ENCODE assay signal across 17 mouse cellular contexts in the genomic region with DNA sequence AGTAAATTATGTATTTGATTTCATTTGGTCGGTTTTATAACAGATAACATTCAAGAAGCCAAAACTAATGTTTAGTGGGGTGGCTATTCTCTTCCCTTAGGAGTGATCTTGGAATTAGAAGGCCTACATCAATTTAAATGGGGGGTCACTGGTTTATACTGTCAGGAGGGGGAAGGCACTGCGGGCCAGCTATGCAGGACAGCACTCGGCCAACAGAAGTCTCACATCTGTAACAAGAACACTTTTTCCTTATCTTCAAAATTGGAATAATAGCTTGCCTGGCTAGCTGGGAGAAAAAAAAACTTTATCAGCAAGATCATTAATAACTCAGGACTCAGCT.
DNase-seq lines count a peak whose midpoint lies in the region; ATAC-seq and TF ChIP-seq lines count a peak whose summit lies in the region.
"Had no signal": no experiment of that assay in that cellular context is flagged by ENCODE, and none has a peak within 500 bp of the region (broad histone marks: within the 10 kb centered on the region; RNA-seq: fewer than 3 reads in every experiment).

No protein-coding gene starts in this region.

- no peaks in the 10 kb centered on the region for H3K36me3 ChIP-seq in kidney, embryonic 14.5 days (ENCODE audit: control insufficient read depth, insufficient read depth, low read length)
- no peaks in the 10 kb centered on the region for H3K36me3 ChIP-seq in kidney, adult 2 months (ENCODE audit: control insufficient read depth, insufficient read depth, low read length)
- no peaks in the 10 kb centered on the region for H3K36me3 ChIP-seq in kidney, postnatal 0 days (ENCODE audit: insufficient read depth, low read length)
- H3K36me3 ChIP-seq in lung, embryonic 15.5 days, result no peaks in the 10 kb centered on the region
- H3K36me3 ChIP-seq: embryonic facial prominence, embryonic 12.5 days; embryonic facial prominence, embryonic 15.5 days; hindbrain, embryonic 15.5 days had no signal

- no peak overlapping the region for H3K27ac ChIP-seq in kidney, embryonic 14.5 days (ENCODE audit: low read depth, low read length)
- H3K27ac ChIP-seq in kidney, adult 2 months (ENCODE audit: insufficient read depth, low read depth, low read length), result no peak overlapping the region
- H3K27ac ChIP-seq in kidney, postnatal 0 days, result no peak overlapping the region
- no peak overlapping the region for H3K27ac ChIP-seq in lung, embryonic 15.5 days
- H3K27ac ChIP-seq: embryonic facial prominence, embryonic 12.5 days; embryonic facial prominence, embryonic 15.5 days; gastrocnemius, adult 2 months; hindbrain, embryonic 15.5 days had no signal

- no peak overlapping the region for H3K4me3 ChIP-seq in kidney, embryonic 14.5 days (ENCODE audit: low read length)
- H3K4me3 ChIP-seq in kidney, adult 2 months (ENCODE audit: insufficient read depth, low read depth, low read length), result no peak overlapping the region
- no peak overlapping the region for H3K4me3 ChIP-seq in kidney, postnatal 0 days (replicated peaks; ENCODE audit: low read depth, low read length)
- H3K4me3 ChIP-seq in lung, embryonic 15.5 days, result no peak overlapping the region
- H3K4me3 ChIP-seq: embryonic facial prominence, embryonic 12.5 days; embryonic facial prominence, embryonic 15.5 days; gastrocnemius, adult 2 months; hindbrain, embryonic 15.5 days had no signal

- no peak overlapping the region for H3K4me2 ChIP-seq in kidney, embryonic 14.5 days (replicated peaks; ENCODE audit: low read depth, low read length)
- no peak overlapping the region for H3K4me2 ChIP-seq in kidney, postnatal 0 days (ENCODE audit: low read length)
- H3K4me2 ChIP-seq in lung, embryonic 15.5 days, result no peak overlapping the region
- H3K4me2 ChIP-seq: embryonic facial prominence, embryonic 12.5 days; embryonic facial prominence, embryonic 15.5 days; heart, embryonic 11.5 days; hindbrain, embryonic 15.5 days had no signal

- no peaks in the 10 kb centered on the region for H3K27me3 ChIP-seq in kidney, embryonic 14.5 days (ENCODE audit: control insufficient read depth, insufficient read depth, low read length)
- H3K27me3 ChIP-seq in kidney, adult 2 months (replicated peaks; ENCODE audit: control insufficient read depth, insufficient read depth, low read length), result no peaks in the 10 kb centered on the region
- no peaks in the 10 kb centered on the region for H3K27me3 ChIP-seq in kidney, postnatal 0 days (ENCODE audit: insufficient read depth, low read length)
- H3K27me3 ChIP-seq in lung, embryonic 15.5 days, result no peaks in the 10 kb centered on the region
- H3K27me3 ChIP-seq: embryonic facial prominence, embryonic 12.5 days; embryonic facial prominence, embryonic 15.5 days; hindbrain, embryonic 15.5 days had no signal

- DNase-seq in kidney, adult 2 months, result no peak
- DNase-seq in kidney, postnatal 0 days (ENCODE audit: low spot score), result peak; percentile 78
- DNase-seq in kidney, adult 11 months, result no peak
- no peak for DNase-seq in lung, adult 18-20 months
- DNase-seq: adrenal gland, postnatal 14 days; cerebellum, adult 11 months; cerebellum, adult 2 months; cerebellum, adult 9-11 months; forebrain, postnatal 0 days; gastrocnemius, adult 2 months had no signal

- TF ChIP-seq CTCF in kidney, adult 2 months (conservative IDR thresholded peaks at IDR 0.05; ENCODE audit: insufficient read depth, insufficient read length, low read depth, low read length), result no peak
- TF ChIP-seq CTCF in kidney, postnatal 0 days (IDR thresholded peaks at IDR 0.05; ENCODE audit: low read depth), result no peak

- 28% methylated on average over 3 of the region's 3 CpGs for WGBS in kidney, embryonic 14.5 days
- WGBS in kidney, adult 2 months, result 37% methylated on average over 3 of the region's 3 CpGs
- WGBS in kidney, postnatal 0 days, result 34% methylated on average over 3 of the region's 3 CpGs
- WGBS in lung, embryonic 15.5 days, result 32% methylated on average over 3 of the region's 3 CpGs

- peaks cover 4% of the 10 kb centered on the region; the same call in 1 of the 2 replicates for H3K4me1 ChIP-seq in kidney, embryonic 14.5 days (ENCODE audit: control insufficient read depth, insufficient read depth, low read length)
- no peaks in the 10 kb centered on the region for H3K4me1 ChIP-seq in kidney, adult 2 months (ENCODE audit: control insufficient read depth, insufficient read depth, low read length)
- no peaks in the 10 kb centered on the region for H3K4me1 ChIP-seq in kidney, postnatal 0 days (replicated peaks; ENCODE audit: insufficient read depth, low read length)
- peaks cover 5% of the 10 kb centered on the region; the same call in 1 of the 2 replicates for H3K4me1 ChIP-seq in lung, embryonic 15.5 days
- H3K4me1 ChIP-seq: embryonic facial prominence, embryonic 12.5 days; embryonic facial prominence, embryonic 15.5 days had no signal

- no peak overlapping the region for H3K9ac ChIP-seq in kidney, embryonic 14.5 days (ENCODE audit: low read depth, low read length)
- no peak overlapping the region for H3K9ac ChIP-seq in kidney, postnatal 0 days (ENCODE audit: low read depth, low read length)
- no peak overlapping the region for H3K9ac ChIP-seq in lung, embryonic 15.5 days
- H3K9ac ChIP-seq: embryonic facial prominence, embryonic 12.5 days; embryonic facial prominence, embryonic 15.5 days; forebrain, postnatal 0 days; hindbrain, embryonic 15.5 days had no signal

- peak; percentile 24; the same call in 1 of the 2 replicates for ATAC-seq in kidney, embryonic 14.5 days (ENCODE audit: low FRiP score, low TSS enrichment)
- no peak for ATAC-seq in kidney, postnatal 0 days (replicated peaks; ENCODE audit: low FRiP score, low read depth)
- peak; percentile 52; the same call in 1 of the 2 replicates for ATAC-seq in lung, embryonic 15.5 days (ENCODE audit: borderline replicate concordance, extremely low read depth, low FRiP score, low TSS enrichment)
- ATAC-seq: CD4-positive, CD25-positive, alpha-beta regulatory T cell, adult 4 months; forebrain, postnatal 0 days had no signal

- no peaks in the 10 kb centered on the region for H3K9me3 ChIP-seq in kidney, embryonic 14.5 days (ENCODE audit: control insufficient read depth, low read length)
- H3K9me3 ChIP-seq in kidney, postnatal 0 days (replicated peaks; ENCODE audit: low read length), result no peaks in the 10 kb centered on the region
- H3K9me3 ChIP-seq in lung, embryonic 15.5 days, result no peaks in the 10 kb centered on the region
- H3K9me3 ChIP-seq: embryonic facial prominence, embryonic 12.5 days; embryonic facial prominence, embryonic 15.5 days; hindbrain, embryonic 15.5 days had no signal

- TF ChIP-seq POLR2A in kidney, adult 2 months (IDR thresholded peaks at IDR 0.05; ENCODE audit: low read depth, low read length), result no peak
